Mouse (Mus musculus): ENCODE results near the gene Them7. TPM values are rescaled to one million over a fixed set of nuclear protein-coding genes. Genes with fewer than 3 reads are reported as not detected.

The Them7 gene
- total and polyA plus RNA-seq, 3 experiments = not detected

DNA sequence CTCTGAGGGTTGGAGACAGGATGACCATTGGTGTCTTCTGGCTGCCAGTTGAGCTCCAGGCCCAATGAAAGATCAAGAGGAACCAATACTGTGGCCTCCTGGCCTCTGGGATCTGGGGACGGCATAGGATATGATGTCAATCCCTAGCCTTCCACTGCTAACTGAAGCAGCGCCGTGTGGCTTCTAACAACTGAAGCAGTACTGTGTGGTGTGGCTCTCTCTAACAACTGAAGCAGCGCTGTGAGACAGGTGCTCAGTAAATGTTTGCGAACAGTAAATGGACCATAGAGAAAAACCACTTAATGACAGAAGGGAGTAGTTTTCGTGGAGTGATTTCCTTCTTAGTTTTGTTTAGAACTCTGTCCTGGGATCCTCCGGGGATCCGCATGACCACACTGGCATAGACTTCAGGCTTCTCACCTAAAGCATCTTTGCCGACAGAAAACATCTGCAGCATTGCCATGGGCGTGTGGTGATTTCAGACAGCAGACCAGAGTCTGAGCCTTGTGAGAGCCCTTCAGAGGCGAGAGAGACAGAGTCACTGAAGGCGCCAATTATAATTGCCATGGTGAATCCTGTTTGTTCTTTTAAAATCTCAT lies 194.6 kb downstream of the Them7 start:
- DNase-seq (ENCODE audit: low spot score) (no peak), ATAC-seq (ENCODE audit: extremely low read depth, insufficient number of reproducible peaks, low FRiP score, poor library complexity, severe bottlenecking) (no peak)
- no peaks in the 10 kb centered on the region; the same call in 1 of the 2 replicates for H3K27me3 ChIP-seq (ENCODE audit: insufficient read depth, low read length)
- H3K4me1 ChIP-seq (ENCODE audit: insufficient read depth, low read depth, low read length) = peaks cover 46% of the 10 kb centered on the region
- H3K4me3 ChIP-seq (ENCODE audit: low read depth, low read length) = no peak overlapping the region
- TF ChIP-seq POLR2AphosphoS5 (IDR thresholded peaks at IDR 0.05; ENCODE audit: insufficient replicate concordance, low read depth, low read length) (no peak), TAL1 (conservative IDR thresholded peaks at IDR 0.05; ENCODE audit: low read depth, low read length) (no peak), CTCF (IDR thresholded peaks at IDR 0.05; ENCODE audit: low read depth, low read length) (no peak), GATA2 (IDR thresholded peaks at IDR 0.05; ENCODE audit: borderline replicate concordance, low read depth, low read length) (no peak), GATA1 (IDR thresholded peaks at IDR 0.05; ENCODE audit: borderline replicate concordance, low read length) (no peak)
- H3K36me3 ChIP-seq (replicated peaks) = no peaks in the 10 kb centered on the region
- H3K9me3 ChIP-seq (replicated peaks) = peaks cover 3% of the 10 kb centered on the region; the same call in 1 of the 2 replicates

DNA sequence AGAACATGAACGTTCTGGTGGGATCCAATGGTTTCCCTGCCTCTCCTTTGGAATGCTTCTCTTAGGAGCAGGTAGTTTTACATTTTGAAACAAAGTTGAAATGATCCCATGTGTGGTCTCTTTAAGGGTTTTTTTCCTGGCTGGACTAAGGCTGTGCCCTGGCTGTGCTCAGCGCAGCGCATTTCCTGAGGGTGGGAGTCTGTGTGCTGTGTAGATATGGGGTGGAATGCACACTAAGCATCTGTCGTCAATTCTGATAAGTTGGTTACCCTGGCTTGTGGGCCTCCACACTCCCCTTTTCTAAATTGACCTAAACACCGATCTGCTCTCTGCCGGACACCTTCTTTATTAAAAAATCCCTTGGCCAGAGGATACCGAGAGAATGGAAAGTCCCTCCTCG lies 203.3 kb downstream of the Them7 start:
- Histone ChIP-seq H3K36me3 (replicated peaks) (no peaks in the 10 kb centered on the region), H3K4me1 (ENCODE audit: insufficient read depth, low read depth, low read length) (peaks cover 15% of the 10 kb centered on the region), H3K4me3 (ENCODE audit: low read depth, low read length) (no peak overlapping the region), H3K27me3 (ENCODE audit: insufficient read depth, low read length) (peaks cover 13% of the 10 kb centered on the region), H3K9me3 (replicated peaks) (no peaks in the 10 kb centered on the region)
- ATAC-seq (ENCODE audit: extremely low read depth, insufficient number of reproducible peaks, low FRiP score, poor library complexity, severe bottlenecking) = peak; percentile 34; the same call in 1 of the 2 replicates
- DNase-seq (ENCODE audit: low spot score) = no peak
- TF ChIP-seq POLR2AphosphoS5 (IDR thresholded peaks at IDR 0.05; ENCODE audit: insufficient replicate concordance, low read depth, low read length) = no peak

DNA sequence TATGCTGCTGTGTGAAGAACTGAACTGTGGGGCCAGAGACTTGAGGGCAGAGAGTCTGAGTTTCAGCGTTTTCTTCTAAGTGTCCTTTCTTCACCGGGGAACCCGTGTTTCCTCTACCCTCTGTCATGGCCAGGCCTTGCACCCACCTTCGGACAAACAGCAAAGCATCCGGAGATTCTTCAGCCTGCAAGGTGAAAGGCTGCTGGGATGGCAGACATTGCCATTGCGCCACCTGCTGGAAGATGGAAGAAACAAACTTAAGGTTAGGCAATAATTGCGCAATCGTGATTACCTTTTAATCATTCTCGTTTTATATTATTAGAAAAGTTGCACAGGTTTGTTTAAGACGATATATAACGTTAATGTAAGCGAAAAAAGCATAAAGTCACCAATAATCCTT lies 203.9 kb downstream of the Them7 start:
- no peaks in the 10 kb centered on the region for H3K36me3 ChIP-seq (replicated peaks)
- peaks cover 15% of the 10 kb centered on the region for H3K4me1 ChIP-seq (ENCODE audit: insufficient read depth, low read depth, low read length)
- no peaks in the 10 kb centered on the region for H3K9me3 ChIP-seq (replicated peaks)
- DNase-seq (ENCODE audit: low spot score) (peak; percentile 26), ATAC-seq (ENCODE audit: extremely low read depth, insufficient number of reproducible peaks, low FRiP score, poor library complexity, severe bottlenecking) (no peak; the same call in 1 of the 2 replicates)
- H3K27me3 ChIP-seq (ENCODE audit: insufficient read depth, low read length) = peaks cover 13% of the 10 kb centered on the region
- no peak overlapping the region for H3K4me3 ChIP-seq (ENCODE audit: low read depth, low read length)
- no peak for TF ChIP-seq TAL1 (conservative IDR thresholded peaks at IDR 0.05; ENCODE audit: low read depth, low read length)
- TF ChIP-seq CTCF (IDR thresholded peaks at IDR 0.05; ENCODE audit: low read depth, low read length) = peak; percentile 55

DNA sequence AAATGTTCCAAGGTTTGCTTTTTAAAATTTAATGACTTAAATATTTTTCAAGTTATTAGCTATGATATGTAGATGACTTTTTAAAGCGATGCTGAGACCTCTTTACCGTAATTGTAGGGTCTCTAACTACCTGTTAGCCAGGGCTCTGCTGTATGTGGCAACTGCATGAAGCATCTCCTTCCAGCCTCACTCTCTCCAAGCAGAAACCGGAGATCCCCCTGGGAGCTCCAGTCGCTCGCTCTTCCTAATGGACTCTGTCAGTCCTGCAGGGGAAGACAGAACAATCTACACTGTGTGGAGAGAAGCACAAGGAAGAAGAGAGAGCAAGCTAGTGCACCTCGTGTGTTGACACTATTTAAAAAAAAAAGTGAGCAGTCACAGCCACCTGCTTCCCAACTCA lies 204.3 kb downstream of the Them7 start:
- H3K9me3 ChIP-seq (replicated peaks) = no peaks in the 10 kb centered on the region
- peaks cover 13% of the 10 kb centered on the region for H3K27me3 ChIP-seq (ENCODE audit: insufficient read depth, low read length)
- H3K4me3 ChIP-seq (ENCODE audit: low read depth, low read length) = no peak overlapping the region
- DNase-seq (ENCODE audit: low spot score) = no peak
- no peak for TF ChIP-seq GATA1 (IDR thresholded peaks at IDR 0.05; ENCODE audit: borderline replicate concordance, low read length)
- no peak for TF ChIP-seq CTCF (IDR thresholded peaks at IDR 0.05; ENCODE audit: low read depth, low read length)
- no peak for TF ChIP-seq POLR2AphosphoS5 (IDR thresholded peaks at IDR 0.05; ENCODE audit: insufficient replicate concordance, low read depth, low read length)
- H3K36me3 ChIP-seq (replicated peaks) = no peaks in the 10 kb centered on the region
- H3K4me1 ChIP-seq (ENCODE audit: insufficient read depth, low read depth, low read length) = peaks cover 15% of the 10 kb centered on the region
- no peak for ATAC-seq (ENCODE audit: extremely low read depth, insufficient number of reproducible peaks, low FRiP score, poor library complexity, severe bottlenecking)

Other genes starting within 250 kb of the Them7 start
- gene Eif3m, start 207.2 kb upstream of the Them7 start, total RNA-seq (2014; fragmentation: Nextera tagmentation) = 196 and 229 TPM in 2 replicates
- gene Eif3m, start 207.2 kb upstream of the Them7 start, total RNA-seq (2017) = 309 and 312 TPM in 2 replicates
- 7.3 and 10.2 TPM in 2 replicates for gene Eif3m, start 207.2 kb upstream of the Them7 start, polyA plus RNA-seq (2012)
- not detected in 2 replicates for gene Gm11060, start 132.3 kb upstream of the Them7 start, total RNA-seq (2014; fragmentation: Nextera tagmentation)
- not detected in 2 replicates for gene Gm11060, start 132.3 kb upstream of the Them7 start, total RNA-seq (2017)
- not detected in 2 replicates for gene Gm11060, start 132.3 kb upstream of the Them7 start, polyA plus RNA-seq (2012)
- gene Wt1, start 97.8 kb upstream of the Them7 start, total RNA-seq (2014; fragmentation: Nextera tagmentation) = not detected in 2 replicates
- 0.05 TPM in 1 of 2 replicates, not detected in the other for gene Wt1, start 97.8 kb upstream of the Them7 start, total RNA-seq (2017)
- gene Wt1, start 97.8 kb upstream of the Them7 start, polyA plus RNA-seq (2012) = not detected in 2 replicates
- gene Rcn1, start 175.0 kb downstream of the Them7 start, total RNA-seq (2014; fragmentation: Nextera tagmentation) = 6.1 and 7.4 TPM in 2 replicates
- gene Rcn1, start 175.0 kb downstream of the Them7 start, total RNA-seq (2017) = 22.1 and 23.6 TPM in 2 replicates
- 2.5 and 3.0 TPM in 2 replicates for gene Rcn1, start 175.0 kb downstream of the Them7 start, polyA plus RNA-seq (2012)